Mouse (Mus musculus) limb, embryonic 11.5 days (tissue): ENCODE measurements at regions not wholly inside any gene's neighbourhood (a gene's known extent, or its start where the extent isn't known, plus 50 kb on each side); places are given as distances from the start of the nearest gene placed in this dataset.
"Not testable (repeated sequence)": the region's sequence is repeated elsewhere in the genome, so short reads cannot be mapped to it uniquely, and the experiment has no call there.

Experiments
- ATAC-seq: fragments of 200-750 bp; cut with Nextera tagmentation; 2 replicates; pipeline ENCODE4 v1.8.0; 2017; ENCODE audit warnings: low read depth; ENCODE audit not compliant: insufficient number of reproducible peaks, low FRiP score, low TSS enrichment
- DNase-seq: peaks from one replicate; pipeline ENCODE4 v3.0.0-alpha.2; 2015; ENCODE audit warnings: low spot score
- H3K27ac ChIP-seq: fragments of 300-500 bp; sonication (generic); replicated peaks from 2 replicates; pipeline ENCODE4 v1.5.1; 2014; ENCODE audit warnings: low read depth, mild to moderate bottlenecking, low read length
- H3K27me3 ChIP-seq: fragments of 300-500 bp; sonication (generic); 2 replicates; pipeline ENCODE4 v1.6.1; 2014; ENCODE audit warnings: mild to moderate bottlenecking, low read length, mixed read lengths; ENCODE audit not compliant: control insufficient read depth, insufficient read depth
- H3K36me3 ChIP-seq: fragments of 300-500 bp; sonication (generic); 2 replicates; pipeline ENCODE4 v1.6.1; 2014; ENCODE audit warnings: mild to moderate bottlenecking, low read length, moderate library complexity, mixed read lengths; ENCODE audit not compliant: control insufficient read depth, insufficient read depth
- H3K4me1 ChIP-seq: fragments of 300-500 bp; sonication (generic); 2 replicates; pipeline ENCODE4 v1.6.1; 2014; ENCODE audit warnings: low read length, mixed read lengths; ENCODE audit not compliant: control insufficient read depth, insufficient read depth
- H3K4me2 ChIP-seq: fragments of 300-500 bp; sonication (generic); 2 replicates; pipeline ENCODE4 v1.6.1; 2014; ENCODE audit warnings: low read depth, mild to moderate bottlenecking, moderate library complexity; ENCODE audit not compliant: severe bottlenecking
- H3K4me3 ChIP-seq: fragments of 300-500 bp; sonication (generic); 2 replicates; pipeline ENCODE4 v1.5.1; 2014; ENCODE audit warnings: low read depth, low read length
- H3K9ac ChIP-seq: fragments of 300-500 bp; sonication (generic); 2 replicates; pipeline ENCODE4 v1.6.1; 2014; ENCODE audit warnings: mild to moderate bottlenecking, low read length
- H3K9me3 ChIP-seq: fragments of 300-500 bp; sonication (generic); 2 replicates; pipeline ENCODE4 v1.6.1; 2016; ENCODE audit warnings: low read length; ENCODE audit not compliant: control insufficient read depth
- WGBS: fragments of 180-500 bp; shearing (Covaris S2); extraction: QIAGEN DNeasy Blood & Tissue Kit; methylation state at CpG from one replicate; pipeline ENCODE4 v1.1.7; 2014; 5-methylcytosine and 5-hydroxymethylcytosine counted together

DNA sequence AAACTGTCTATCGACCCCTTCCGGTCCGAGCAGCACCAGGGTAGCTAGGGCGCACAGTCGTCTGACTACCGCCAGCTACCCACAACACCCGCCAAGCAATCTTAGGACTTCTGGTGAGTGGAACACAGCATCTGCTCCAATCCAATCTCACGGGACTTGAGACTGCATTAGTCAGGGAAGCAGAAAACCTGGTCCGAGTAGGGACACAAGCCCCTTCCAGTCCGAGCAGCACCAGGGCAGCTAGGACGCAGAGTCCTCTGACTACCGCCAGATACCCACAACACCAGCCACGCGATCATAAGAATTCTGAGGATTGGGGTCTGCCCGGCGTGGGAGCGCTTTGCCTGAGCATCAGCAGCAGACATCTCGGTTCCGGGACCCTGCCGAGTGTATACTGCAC, 79.6 kb downstream of the Gm10715 start:
- not testable (repeated sequence) for ATAC-seq

DNA sequence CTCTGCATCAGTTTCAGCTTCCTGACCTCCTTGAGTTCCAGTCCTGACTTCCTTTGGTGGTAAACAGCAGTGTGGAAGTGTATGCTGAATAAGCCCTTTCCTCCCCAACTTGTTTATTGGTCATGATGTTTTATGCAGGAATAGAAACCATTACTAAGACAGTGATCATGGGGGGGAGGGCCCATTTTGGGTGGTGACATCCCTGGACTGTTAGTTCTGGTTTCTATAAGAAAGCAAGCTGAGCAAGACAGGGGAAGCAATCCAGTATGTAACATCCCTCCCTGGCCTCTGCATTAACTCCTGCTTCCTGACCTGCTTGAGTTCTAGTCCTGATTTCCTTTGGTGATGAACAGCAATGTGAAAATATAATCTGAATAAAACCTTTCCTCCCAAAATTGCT, 124.5 kb downstream of the Gm10715 start:
- Histone ChIP-seq H3K4me3 (no peak overlapping the region), H3K4me1 (no peaks in the 10 kb centered on the region), H3K27me3 (no peaks in the 10 kb centered on the region), H3K4me2 (no peak overlapping the region), H3K36me3 (no peaks in the 10 kb centered on the region), H3K27ac (no peak overlapping the region), H3K9ac (no peak overlapping the region), H3K9me3 (peaks cover 25% of the 10 kb centered on the region)
- ATAC-seq, result no peak
- no peak for DNase-seq

More for the DNA sequence above, 79.6 kb downstream of the Gm10715 start:
- H3K4me1 ChIP-seq, H3K27ac ChIP-seq, H3K4me3 ChIP-seq, H3K9ac ChIP-seq, DNase-seq, H3K9me3 ChIP-seq, H3K27me3 ChIP-seq, H3K36me3 ChIP-seq, H3K4me2 ChIP-seq: not testable (repeated sequence)
- 90% methylated on average over 20 of the region's 20 CpGs for WGBS

DNA sequence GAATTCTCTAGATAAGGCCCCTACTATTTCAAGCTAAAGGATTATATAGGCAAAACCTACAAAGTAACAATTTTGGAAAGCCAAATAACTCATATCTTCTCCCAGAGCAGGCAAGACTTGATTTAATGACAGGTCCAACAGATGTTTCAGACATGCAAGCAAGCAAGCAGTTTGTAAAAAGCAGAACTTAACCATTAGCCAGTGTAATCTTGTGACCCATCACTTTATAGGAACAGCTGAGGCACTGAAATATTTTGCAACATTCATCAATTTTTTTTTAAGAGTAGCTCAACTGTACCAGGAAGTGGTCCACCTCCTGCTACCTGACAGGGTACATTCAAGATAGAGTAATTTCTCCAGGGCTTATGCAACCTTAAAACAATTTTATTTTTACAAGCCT, 147.7 kb downstream of the Gm10715 start:
- Histone ChIP-seq H3K36me3 (no peaks in the 10 kb centered on the region), H3K4me1 (no peaks in the 10 kb centered on the region), H3K27ac (no peak overlapping the region), H3K4me3 (no peak overlapping the region), H3K9me3 (peaks cover 14% of the 10 kb centered on the region; the same call in 1 of the 2 replicates), H3K27me3 (no peaks in the 10 kb centered on the region), H3K9ac (no peak overlapping the region), H3K4me2 (no peak overlapping the region)
- DNase-seq, result no peak
- ATAC-seq, result no peak

DNA sequence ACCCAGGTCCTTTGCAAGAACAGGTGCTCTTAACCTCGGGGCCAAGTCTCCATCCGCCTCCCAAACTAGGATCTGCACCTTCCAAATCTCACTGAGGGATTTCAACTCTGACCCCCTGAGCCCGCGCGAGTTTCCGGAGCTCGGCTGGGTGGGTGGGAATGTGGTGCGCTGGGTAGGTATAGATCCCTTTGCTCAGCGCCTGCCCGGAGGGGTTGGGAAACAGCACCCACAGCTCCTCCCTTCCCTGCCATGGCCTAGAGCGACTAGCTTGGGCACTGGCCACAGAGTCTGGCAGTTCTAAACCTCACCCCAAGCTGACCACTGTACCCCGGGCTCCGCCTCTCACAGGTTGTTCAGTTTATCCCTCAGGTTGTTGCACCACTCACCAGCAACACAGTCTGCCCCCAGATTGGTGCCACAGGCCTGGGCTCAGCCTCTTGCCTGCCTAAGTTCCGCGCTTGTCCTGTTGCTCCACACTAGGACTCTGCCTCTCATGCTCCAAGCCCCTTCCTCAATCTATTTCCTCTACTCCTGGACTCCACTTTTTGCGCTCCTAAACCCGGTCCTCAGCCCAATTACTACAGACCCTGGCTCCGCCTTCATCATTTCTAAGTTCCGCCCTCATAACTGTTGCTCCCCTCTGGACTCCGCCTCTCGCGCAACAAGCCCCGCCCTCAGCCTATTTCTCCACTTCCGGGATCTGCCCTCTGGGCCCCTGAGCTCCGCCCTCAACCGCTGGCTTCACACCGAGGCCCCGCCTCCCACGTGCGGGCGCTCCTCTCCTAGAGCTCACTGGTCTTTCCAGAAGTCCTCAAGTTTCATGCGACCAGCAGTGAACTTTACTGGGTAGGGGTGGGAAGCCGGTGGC, 135.6 kb upstream of the Alkbh8 start:
- Histone ChIP-seq H3K9me3 (peaks cover 5% of the 10 kb centered on the region; the same call in 1 of the 2 replicates), H3K27me3 (no peaks in the 10 kb centered on the region), H3K4me3 (no peak overlapping the region), H3K36me3 (no peaks in the 10 kb centered on the region), H3K9ac (no peak overlapping the region), H3K4me1 (no peaks in the 10 kb centered on the region), H3K4me2 (no peak overlapping the region), H3K27ac (no peak overlapping the region)
- WGBS, result 30% methylated on average over 33 of the region's 33 CpGs
- ATAC-seq (no peak), DNase-seq (no peak)

DNA sequence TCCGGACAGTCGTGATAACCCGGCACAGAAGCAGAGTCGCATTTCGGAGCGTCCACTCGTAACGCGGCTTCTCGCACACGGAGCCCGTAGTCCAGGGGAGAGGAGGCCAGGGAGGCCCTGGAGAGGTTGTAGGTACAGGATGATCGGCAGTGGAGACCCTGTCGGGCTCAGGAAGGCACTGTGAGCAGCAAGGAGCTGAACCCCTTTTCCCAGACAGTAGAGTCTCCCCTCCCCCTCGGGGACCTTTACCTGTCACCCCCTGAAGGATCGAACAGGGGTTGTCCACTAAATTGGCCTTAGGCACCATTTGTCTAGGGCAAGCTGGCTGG, 135.0 kb upstream of the Alkbh8 start:
- WGBS, result 47% methylated on average over 16 of the region's 16 CpGs
- not testable (repeated sequence) for H3K36me3 ChIP-seq, H3K4me2 ChIP-seq, H3K4me1 ChIP-seq, H3K4me3 ChIP-seq, H3K9me3 ChIP-seq, H3K27me3 ChIP-seq, H3K9ac ChIP-seq, ATAC-seq, H3K27ac ChIP-seq, DNase-seq

DNA sequence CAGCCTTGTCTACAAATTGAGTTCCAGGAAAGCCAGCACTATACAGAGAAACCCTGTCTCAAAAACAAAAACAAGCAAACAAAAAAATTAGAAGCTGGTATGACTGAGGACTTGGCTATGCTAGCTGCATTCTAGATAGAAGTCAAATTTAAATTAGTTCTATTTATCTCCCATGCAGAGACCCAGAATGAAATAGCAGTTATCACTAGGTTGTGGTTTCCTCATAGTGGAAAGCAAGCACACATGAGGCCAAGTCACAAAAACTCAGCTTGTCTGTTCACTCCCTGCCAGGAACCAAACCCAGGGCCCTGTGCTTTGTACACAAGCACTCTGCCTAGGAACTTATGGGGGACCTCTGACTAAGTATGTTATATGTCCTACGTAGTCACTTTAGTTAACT, 126.8 kb upstream of the Alkbh8 start:
- H3K27ac ChIP-seq, H3K36me3 ChIP-seq, DNase-seq, H3K4me1 ChIP-seq, ATAC-seq, H3K4me3 ChIP-seq, H3K27me3 ChIP-seq, H3K9me3 ChIP-seq, H3K9ac ChIP-seq, H3K4me2 ChIP-seq: not testable (repeated sequence)
- 88% methylated on average over 1 of the region's 1 CpGs for WGBS

DNA sequence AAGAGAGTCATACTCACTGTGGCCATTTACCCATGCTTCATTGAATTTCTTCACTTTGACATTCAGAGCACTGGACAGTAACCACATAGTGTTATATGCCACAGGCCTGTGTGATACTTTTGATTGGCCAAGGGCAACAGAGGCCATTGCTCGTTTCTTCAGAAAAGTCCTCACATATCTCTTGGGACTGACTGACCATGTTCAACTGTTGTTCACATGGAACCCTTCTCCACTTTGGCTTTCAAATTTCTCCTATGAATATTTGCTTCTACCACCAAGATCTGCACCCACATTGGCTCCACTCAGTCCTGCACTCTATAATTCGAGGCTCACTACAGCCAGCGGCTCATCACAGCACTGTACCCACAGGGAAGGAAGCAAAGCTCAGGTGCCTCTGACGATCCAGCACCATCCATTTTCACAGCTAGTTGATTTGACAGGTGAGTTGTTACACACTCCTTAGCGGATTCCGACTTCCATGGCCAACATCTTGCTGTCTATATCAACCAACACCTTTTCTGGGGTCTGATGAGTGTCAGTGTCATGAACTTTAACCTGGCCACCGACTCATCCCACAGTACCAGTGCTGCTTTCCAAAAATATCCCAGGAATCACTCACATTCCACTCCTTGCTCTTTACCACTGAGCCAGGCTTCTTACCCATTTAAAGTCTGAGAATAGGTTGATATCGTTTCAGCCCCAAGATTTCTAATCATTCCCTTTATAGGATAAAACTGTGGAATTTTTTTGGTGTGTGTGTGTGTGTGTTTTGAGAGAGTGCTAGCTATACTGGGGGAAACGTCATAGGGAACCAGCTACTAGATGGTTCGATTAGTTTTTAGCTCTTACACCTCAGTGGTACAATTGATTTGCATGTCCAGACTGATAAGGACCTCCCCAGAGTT, 76.3 kb upstream of the Alkbh8 start:
- DNase-seq (peak; percentile 97), ATAC-seq (peak; percentile 100)
- no peak overlapping the region for H3K9ac ChIP-seq
- H3K9me3 ChIP-seq, result peaks cover 16% of the 10 kb centered on the region
- WGBS, result 68% methylated on average over 10 of the region's 10 CpGs
- no peaks in the 10 kb centered on the region for H3K36me3 ChIP-seq
- H3K4me3 ChIP-seq, result no peak overlapping the region
- no peaks in the 10 kb centered on the region for H3K27me3 ChIP-seq
- H3K27ac ChIP-seq, result no peak overlapping the region
- no peaks in the 10 kb centered on the region for H3K4me1 ChIP-seq
- no peak overlapping the region for H3K4me2 ChIP-seq

DNA sequence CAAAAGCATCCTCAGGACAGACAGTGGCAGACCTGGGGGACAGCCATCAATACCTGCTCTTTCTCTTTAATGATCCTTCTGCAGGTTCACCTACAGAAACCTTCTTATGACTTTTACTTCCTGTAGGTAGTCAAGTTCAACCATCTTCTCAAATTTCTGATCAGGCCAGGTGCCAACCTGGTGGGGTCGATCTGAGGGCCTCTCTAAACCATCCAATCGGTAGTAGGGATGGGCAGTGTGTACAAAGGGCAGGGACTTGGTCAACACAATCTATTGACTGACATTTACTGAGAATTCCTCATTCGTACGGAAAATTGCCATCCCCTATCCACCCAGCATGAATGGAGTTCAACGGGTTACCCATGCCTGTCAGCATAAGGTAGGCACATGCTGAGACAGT, 74.8 kb upstream of the Alkbh8 start:
- Histone ChIP-seq H3K4me3 (no peak overlapping the region), H3K4me2 (no peak overlapping the region), H3K9ac (no peak overlapping the region), H3K9me3 (peaks cover 16% of the 10 kb centered on the region), H3K4me1 (no peaks in the 10 kb centered on the region), H3K27me3 (no peaks in the 10 kb centered on the region), H3K27ac (no peak overlapping the region), H3K36me3 (no peaks in the 10 kb centered on the region)
- no peak for DNase-seq
- WGBS, result 77% methylated on average over 5 of the region's 5 CpGs
- ATAC-seq, result no peak
